Mouse (Mus musculus) bone marrow macrophage, adult 2 months (primary cell): ENCODE data around the gene Fbxo6. TPM values are rescaled to one million over a fixed set of nuclear protein-coding genes. Genes with fewer than 3 reads are reported as not detected.
A peak's percentile ranks its signal among the peaks of the same experiment; 100 is the strongest.

ENCODE experiments used
- H3K27ac ChIP-seq: 2 replicates; pipeline ENCODE4 v1.5.1; 2012; ENCODE audit warnings: low read depth, low read length; ENCODE audit not compliant: insufficient read depth
- H3K4me1 ChIP-seq: 2 replicates; pipeline ENCODE4 v1.6.1; 2012; ENCODE audit warnings: low read length; ENCODE audit not compliant: control insufficient read depth, insufficient read depth
- H3K4me3 ChIP-seq: 2 replicates; pipeline ENCODE4 v1.5.1; 2012; ENCODE audit warnings: mild to moderate bottlenecking, low read length, moderate library complexity; ENCODE audit not compliant: insufficient read depth
- CTCF ChIP-seq: IDR thresholded peaks from 2 replicates; pipeline ENCODE4 v1.5.1; 2012; ENCODE audit warnings: low read depth, mild to moderate bottlenecking, low read length, moderate library complexity
- POLR2A ChIP-seq: IDR thresholded peaks from 2 replicates; pipeline ENCODE4 v1.6.1; 2012; ENCODE audit warnings: mild to moderate bottlenecking, low read depth, low read length, borderline replicate concordance
- polyA plus RNA-seq: library from polyadenylated mRNA; stranded (reverse); fragments of >200 nt; gene quantifications from 2 replicates; pipeline ENCODE4 v1.2.4, GENCODE M21; 2012; ENCODE audit not compliant: missing spikeins, insufficient read depth, insufficient read length

Fbxo6 gene
- polyA plus RNA-seq, 1 experiment = 37.8 TPM

GRCm38 (mm10) chr4:148160436-148161390 lies 8.8 kb upstream of the Fbxo6 start, which contains the start of the genes Fbxo44 and Fbxo2:
Gene Fbxo44, minus strand, starts transcription at chr4:148160482.
Gene Fbxo2, plus strand, starts transcription at chr4:148160621.
- Histone ChIP-seq H3K4me3 (peak within 1 kb of the TSS; percentile 69), H3K27ac (no peak within 1 kb of the TSS), H3K4me1 (peaks cover 2% of the 10 kb centered on the region; the same call in 1 of the 2 replicates)
- TF ChIP-seq POLR2A = no peak
- no peak for TF ChIP-seq CTCF

GRCm38 (mm10) chr4:148159544-148160435 lies 7.8 kb upstream of the Fbxo6 start:
- TF ChIP-seq CTCF (no peak), POLR2A (no peak)
- Histone ChIP-seq H3K4me1 (peaks cover 2% of the 10 kb centered on the region; the same call in 1 of the 2 replicates), H3K4me3 (peak overlapping the region; percentile 69), H3K27ac (no peak overlapping the region)

- no peak overlapping the region; the same call in 1 of the 2 replicates for H3K4me3 ChIP-seq
Measured at GRCm38 (mm10) chr4:148158436-148159348, 6.8 kb upstream of the Fbxo6 start.

GRCm38 (mm10) chr4:148154982-148155381 lies 3.0 kb upstream of the Fbxo6 start:
- Histone ChIP-seq H3K4me1 (peaks cover 8% of the 10 kb centered on the region), H3K27ac (no peak overlapping the region), H3K4me3 (no peak overlapping the region)
- TF ChIP-seq POLR2A (no peak), CTCF (no peak)

More at GRCm38 (mm10) chr4:148158436-148159348, 6.8 kb upstream of the Fbxo6 start:
- peaks cover 2% of the 10 kb centered on the region; the same call in 1 of the 2 replicates for H3K4me1 ChIP-seq
- TF ChIP-seq CTCF = no peak
- no peak for TF ChIP-seq POLR2A
- H3K27ac ChIP-seq = no peak overlapping the region

GRCm38 (mm10) chr4:148154006-148154405 lies 2.1 kb upstream of the Fbxo6 start:
- no peak overlapping the region for H3K27ac ChIP-seq
- TF ChIP-seq POLR2A = no peak
- TF ChIP-seq CTCF = no peak
- no peak overlapping the region for H3K4me3 ChIP-seq
- peaks cover 7% of the 10 kb centered on the region for H3K4me1 ChIP-seq

GRCm38 (mm10) chr4:148152547-148152946 lies 607 bp upstream of the Fbxo6 start:
- TF ChIP-seq POLR2A (no peak), CTCF (no peak)
- Histone ChIP-seq H3K27ac (no peak overlapping the region), H3K4me3 (no peak overlapping the region), H3K4me1 (peaks cover 7% of the 10 kb centered on the region)

- Histone ChIP-seq H3K4me1 (peaks cover 7% of the 10 kb centered on the region), H3K27ac (no peak overlapping the region), H3K4me3 (peak overlapping the region; percentile 76)
- TF ChIP-seq POLR2A (no peak), CTCF (no peak)
Measured at GRCm38 (mm10) chr4:148150953-148151266, 1.0 kb downstream of the Fbxo6 start.

GRCm38 (mm10) chr4:148150242-148150641 lies 1.7 kb downstream of the Fbxo6 start:
- TF ChIP-seq POLR2A (no peak), CTCF (no peak)
- peaks cover 7% of the 10 kb centered on the region for H3K4me1 ChIP-seq
- no peak overlapping the region for H3K4me3 ChIP-seq
- no peak overlapping the region for H3K27ac ChIP-seq

- Histone ChIP-seq H3K27ac (no peak overlapping the region), H3K4me3 (no peak overlapping the region), H3K4me1 (peaks cover 7% of the 10 kb centered on the region)
- TF ChIP-seq POLR2A (no peak), CTCF (no peak)
Measured at GRCm38 (mm10) chr4:148149540-148149939, 2.4 kb downstream of the Fbxo6 start.
